Mouse (Mus musculus): ENCODE measurements around the gene Wdr17. TPM values are rescaled to one million over a fixed set of nuclear protein-coding genes. Genes with fewer than 3 reads are reported as not detected.

Gene Wdr17
- 0.45 TPM for polyA plus RNA-seq (2017; shearing (Covaris generic))

GRCm38 (mm10) chr8:54886987-54887785 is at the start of gene Wdr17:
Gene Wdr17, minus strand, starts transcription at chr8:54887184.

GRCm38 (mm10) chr8:54600671-54601251 is 286.2 kb downstream of the Wdr17 start, which contains the start of gene Spata4:
Gene Spata4, plus strand, starts transcription at chr8:54600781.

Other genes with a start within 250 kb of the Wdr17 start
- gene Gpm6a, start 67.7 kb upstream of the Wdr17 start, polyA plus RNA-seq (2017; shearing (Covaris generic)): not detected

All from effector memory CD4-positive, alpha-beta T cell, adult 7 months (primary cell).